Mouse (Mus musculus) adrenal gland, postnatal 25 days (tissue): ENCODE data around the gene Wdr81. TPM values are rescaled to one million over a fixed set of nuclear protein-coding genes. Genes with fewer than 3 reads are reported as not detected.

Experiments
- DNase-seq: peaks from one replicate; pipeline ENCODE4 v3.0.0; 2021; ENCODE audit warnings: mixed read lengths
- total RNA-seq: library from RNA; stranded (reverse); gene quantifications from 2 replicates; pipeline ENCODE4 v1.2.3, GENCODE M21; 2021

The Wdr81 gene
- total RNA-seq, 1 experiment from 2014 or later, result 23.5 TPM

DNA sequence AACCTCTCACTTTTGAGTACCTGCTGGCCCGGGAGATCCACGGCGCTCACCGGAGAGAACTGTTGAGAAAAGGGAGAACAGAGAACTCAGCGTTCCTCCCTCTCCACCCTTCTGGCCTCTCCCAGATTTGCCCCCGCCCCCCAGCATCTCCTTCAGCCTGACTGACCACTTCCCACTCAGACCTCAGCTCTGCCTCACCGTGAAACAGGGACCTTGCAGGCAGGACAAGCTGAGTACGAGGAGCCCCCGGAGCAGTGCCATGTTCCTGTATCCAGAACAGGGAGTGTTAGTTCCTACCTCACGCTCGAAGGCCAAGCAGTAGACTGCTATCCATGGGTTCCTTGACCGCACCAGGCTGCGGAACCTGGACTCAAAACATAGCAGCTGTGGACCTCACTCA lies 16.3 kb downstream of the Wdr81 start:
- no peak for DNase-seq

DNA sequence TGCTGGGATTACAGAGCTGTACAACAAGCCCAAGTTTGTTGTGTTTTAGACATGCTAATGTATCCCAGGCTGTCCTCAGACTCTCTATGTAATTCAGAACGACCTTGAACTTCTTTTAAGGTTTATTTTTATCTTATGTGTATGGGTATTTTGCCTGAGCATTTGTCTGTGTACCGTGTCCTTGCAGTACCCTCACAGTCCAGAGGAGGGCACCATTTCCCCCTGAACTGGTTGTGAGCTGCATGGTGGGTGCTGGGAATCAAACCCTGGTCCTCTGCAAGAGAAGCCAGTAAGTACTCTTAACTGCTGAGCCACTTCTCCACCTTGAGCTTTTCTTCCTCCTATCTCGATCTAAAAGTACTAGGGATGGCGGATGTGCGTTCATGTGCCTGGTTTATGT lies 20.4 kb downstream of the Wdr81 start:
- DNase-seq, result no peak

DNA sequence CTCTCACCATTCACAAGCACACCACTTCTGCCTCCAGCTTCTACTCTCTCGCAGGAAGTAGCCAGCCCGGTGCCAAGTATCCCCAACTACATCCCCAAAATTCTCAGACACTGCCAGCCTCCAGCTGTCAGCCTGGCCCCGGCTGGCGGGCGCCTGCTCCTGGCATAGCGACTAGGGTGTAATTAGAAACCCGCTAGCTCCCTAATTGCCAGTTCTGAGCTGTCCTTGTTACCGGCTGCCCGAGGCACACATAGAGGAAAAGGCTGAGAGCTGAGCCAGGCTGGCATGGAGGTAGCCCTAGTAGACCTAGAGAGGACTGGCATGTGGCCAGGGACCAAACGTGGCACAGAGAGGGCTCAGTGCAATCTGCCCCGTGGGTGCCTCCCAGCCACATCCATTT lies 23.2 kb downstream of the Wdr81 start:
- DNase-seq, result peak; percentile 34

- DNase-seq, result no peak
These were observed 25.4 kb downstream of the Wdr81 start for GRCm38 (mm10) chr11:75429019-75429705.

DNA sequence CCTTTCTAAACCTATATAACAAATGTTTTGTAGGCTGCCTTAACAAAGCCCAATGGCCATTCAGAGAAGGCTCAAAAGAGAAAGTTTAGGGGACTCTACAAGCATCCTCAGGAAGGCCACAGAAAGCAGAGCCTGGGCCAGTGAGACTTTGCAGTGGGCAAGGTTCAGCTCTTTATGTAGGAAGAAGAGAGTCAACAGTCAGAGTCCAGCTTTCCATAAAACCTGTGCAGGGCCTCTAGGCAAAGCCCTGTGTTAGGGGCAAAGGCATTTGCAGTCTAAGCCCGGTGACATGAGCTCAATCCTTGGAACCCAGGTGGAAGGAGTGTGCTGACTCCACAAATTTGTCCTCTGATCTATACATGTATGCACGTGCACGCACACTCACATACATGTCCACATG lies 30.1 kb downstream of the Wdr81 start:
- no peak for DNase-seq

GRCm38 (mm10) chr11:75424033-75424432 lies 30.5 kb downstream of the Wdr81 start:
- DNase-seq, result no peak

DNA sequence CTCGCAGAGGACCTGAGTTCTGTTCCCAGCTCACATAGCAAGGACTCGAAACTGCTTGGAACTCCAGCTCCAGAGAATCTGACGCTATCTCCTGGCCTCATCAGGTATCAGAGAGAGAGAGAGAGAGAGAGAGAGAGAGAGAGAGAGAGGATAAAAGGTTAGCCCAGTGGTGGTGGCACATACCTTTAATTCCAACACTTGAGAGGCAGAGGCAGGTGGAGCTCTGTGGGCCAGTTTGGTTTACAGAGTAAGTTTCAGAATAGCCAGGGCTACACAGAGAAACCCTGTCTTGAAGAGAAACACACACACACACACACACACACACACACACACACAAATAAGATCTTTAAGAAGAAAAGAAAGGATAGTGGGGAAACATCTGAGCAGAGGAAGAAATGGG lies 31.4 kb downstream of the Wdr81 start:
- DNase-seq, result no peak

- DNase-seq, result no peak
These were observed 32.3 kb downstream of the Wdr81 start, which contains the start of gene Serpinf1 for GRCm38 (mm10) chr11:75422013-75422792. TSS of gene Serpinf1 (minus strand) at chr11:75422701.

- no peak for DNase-seq
These were observed 33.0 kb downstream of the Wdr81 start for GRCm38 (mm10) chr11:75421375-75422012.

- no peak for DNase-seq
These were observed 33.6 kb downstream of the Wdr81 start for GRCm38 (mm10) chr11:75420810-75421374.

- no peak for DNase-seq
These were observed 34.5 kb downstream of the Wdr81 start for GRCm38 (mm10) chr11:75420037-75420436.

DNA sequence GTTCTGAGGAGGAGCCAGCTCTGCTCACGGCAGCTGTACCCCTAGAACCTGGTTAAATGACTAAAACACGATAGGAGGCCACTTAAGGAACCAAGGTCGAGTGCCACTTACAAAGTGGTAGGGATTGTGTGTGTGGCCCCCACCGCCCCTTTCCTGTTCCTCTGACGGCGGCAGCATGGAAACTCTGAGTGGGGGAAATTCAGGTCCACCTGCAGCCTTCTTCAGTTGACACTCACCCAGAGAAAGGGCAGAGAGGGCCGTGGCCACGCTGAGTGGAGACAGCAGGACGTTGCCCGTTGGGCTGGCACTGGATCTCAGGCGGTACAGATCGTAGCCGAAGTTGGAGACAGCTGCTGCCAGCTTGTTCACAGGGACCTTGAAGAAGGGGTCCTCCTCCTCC lies 38.5 kb downstream of the Wdr81 start:
- DNase-seq, result no peak

GRCm38 (mm10) chr11:75415096-75415495 lies 39.4 kb downstream of the Wdr81 start:
- no peak for DNase-seq

- DNase-seq, result no peak
These were observed 43.9 kb downstream of the Wdr81 start for GRCm38 (mm10) chr11:75410591-75410990.

DNA sequence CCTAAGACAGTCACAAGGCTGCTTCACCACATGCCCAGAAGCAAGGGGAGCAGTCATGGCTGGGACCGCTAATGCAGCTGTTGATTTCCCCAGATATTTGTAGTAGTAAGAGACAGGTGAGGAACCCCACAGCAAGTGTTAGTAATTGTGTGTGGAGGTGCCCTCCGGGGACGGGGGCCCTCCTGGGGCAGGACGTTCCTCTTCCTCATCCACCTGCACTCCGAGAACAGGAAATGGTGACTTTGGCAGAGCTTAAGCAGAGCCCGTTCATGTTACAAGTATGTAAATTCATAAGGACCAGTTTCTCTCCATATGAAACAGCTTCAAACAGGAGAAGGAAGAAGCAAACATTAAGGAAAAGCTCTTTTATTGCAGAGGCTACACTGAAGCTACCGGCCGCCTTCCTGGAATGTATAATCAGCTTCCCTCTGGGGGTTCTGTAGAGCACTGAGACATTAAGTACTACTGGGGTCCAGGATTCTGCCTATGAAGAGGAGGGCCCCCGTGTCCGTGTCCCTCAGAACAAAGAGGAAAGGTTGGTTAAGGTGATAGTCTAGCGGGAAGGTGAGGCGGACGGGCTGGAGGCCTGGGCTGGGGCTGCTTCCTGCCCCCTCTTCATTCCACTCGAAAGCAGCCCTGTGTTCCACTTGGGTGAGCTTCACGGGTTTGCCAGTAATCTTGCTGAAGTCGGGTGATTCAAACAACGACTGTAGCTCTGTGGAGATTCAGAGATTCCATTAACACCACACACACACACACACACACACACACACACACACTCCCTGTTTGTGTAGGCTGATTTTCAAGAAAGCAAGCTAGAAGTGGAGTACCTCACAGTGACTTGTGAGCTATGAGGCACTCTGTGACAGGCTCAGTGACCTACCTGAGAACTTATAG lies 44.6 kb downstream of the Wdr81 start:
- no peak for DNase-seq

- DNase-seq, result peak; percentile 56
These were observed 47.7 kb downstream of the Wdr81 start for GRCm38 (mm10) chr11:75406865-75407264.

- no peak for DNase-seq
These were observed 48.4 kb downstream of the Wdr81 start for GRCm38 (mm10) chr11:75406104-75406503.

DNA sequence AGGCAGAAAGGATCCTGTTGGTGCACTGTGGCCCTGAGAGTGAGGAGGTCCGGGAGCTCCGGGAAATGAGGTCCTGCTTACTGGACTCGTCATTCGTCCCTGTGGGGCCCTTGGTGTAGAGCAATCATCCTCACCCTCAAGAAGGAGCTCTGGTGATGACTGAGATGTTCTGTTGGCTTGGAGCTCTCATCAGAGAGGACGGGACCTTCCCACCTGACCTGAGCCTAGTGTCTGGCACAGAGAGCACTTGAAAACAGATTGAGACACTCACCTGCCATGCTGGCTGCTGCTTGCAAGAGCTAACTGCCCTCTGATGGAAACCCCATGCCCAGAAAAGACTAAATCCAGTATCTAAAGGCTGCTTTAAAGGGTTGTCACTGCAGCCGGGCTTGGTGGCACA lies 49.7 kb downstream of the Wdr81 start:
- DNase-seq, result no peak

GRCm38 (mm10) chr11:75403301-75404052 lies 51.0 kb downstream of the Wdr81 start:
- DNase-seq, result peak; percentile 38

- DNase-seq, result no peak
These were observed 52.2 kb downstream of the Wdr81 start for GRCm38 (mm10) chr11:75402271-75402690.

- DNase-seq, result no peak
These were observed 54.4 kb downstream of the Wdr81 start for GRCm38 (mm10) chr11:75400099-75400498.
